Mouse (Mus musculus) heart, postnatal 0 days (tissue): ENCODE measurements around the gene Kansl1. TPM values are rescaled to one million over a fixed set of nuclear protein-coding genes. Genes with fewer than 3 reads are reported as not detected.
A peak's percentile ranks its signal among the peaks of the same experiment; 100 is the strongest.

Experiments
- ATAC-seq: fragments of 200-750 bp; cut with Nextera tagmentation; 2 replicates; pipeline ENCODE4 v1.8.0; 2017; ENCODE audit warnings: low read depth, moderate number of reproducible peaks, moderate library complexity; ENCODE audit not compliant: insufficient read depth
- DNase-seq: peaks from one replicate; pipeline ENCODE4 v3.0.0-alpha.2; 2016; ENCODE audit warnings: low spot score
- H3K27ac ChIP-seq: fragments of 300-500 bp; sonication (generic); 2 replicates; pipeline ENCODE4 v1.5.1; 2014; ENCODE audit warnings: low read depth, mild to moderate bottlenecking
- H3K27me3 ChIP-seq: fragments of 300-500 bp; sonication (generic); 2 replicates; pipeline ENCODE4 v1.6.1; 2014; ENCODE audit warnings: low read length, mixed read lengths; ENCODE audit not compliant: control insufficient read depth, insufficient read depth
- H3K36me3 ChIP-seq: fragments of 300-500 bp; sonication (generic); replicated peaks from 2 replicates; pipeline ENCODE4 v1.6.1; 2014; ENCODE audit warnings: low read length, mixed read lengths; ENCODE audit not compliant: control insufficient read depth, insufficient read depth
- H3K4me1 ChIP-seq: fragments of 300-500 bp; sonication (generic); 2 replicates; pipeline ENCODE4 v1.6.1; 2014; ENCODE audit warnings: antibody characterized with exemption; ENCODE audit not compliant: control insufficient read depth, insufficient read depth
- H3K4me2 ChIP-seq: fragments of 300-500 bp; sonication (generic); 2 replicates; pipeline ENCODE4 v1.6.1; 2014; ENCODE audit warnings: low read depth, mild to moderate bottlenecking, low read length, moderate library complexity
- H3K4me3 ChIP-seq: fragments of 300-500 bp; sonication (generic); 2 replicates; pipeline ENCODE4 v1.5.1; 2014; ENCODE audit warnings: low read depth, low read length
- H3K9ac ChIP-seq: fragments of 300-500 bp; sonication (generic); replicated peaks from 2 replicates; pipeline ENCODE4 v1.6.1; 2014; ENCODE audit warnings: low read depth, low read length, mixed read lengths
- H3K9me3 ChIP-seq: fragments of 300-500 bp; sonication (generic); replicated peaks from 2 replicates; pipeline ENCODE4 v1.6.1; 2016; ENCODE audit warnings: low read length; ENCODE audit not compliant: control insufficient read depth
- CTCF ChIP-seq: IDR thresholded peaks from 2 replicates; pipeline ENCODE4 v1.5.1; 2016; ENCODE audit warnings: antibody characterized with exemption, control low read depth, low read depth
- EP300 ChIP-seq: IDR thresholded peaks from 2 replicates; pipeline ENCODE4 v1.6.1; 2016; ENCODE audit warnings: antibody characterized with exemption, low read depth
- WGBS: fragments of 180-500 bp; shearing (Covaris S2); extraction: QIAGEN DNeasy Blood & Tissue Kit; methylation state at CpG from one replicate; pipeline ENCODE4 v1.1.7; 2014; 5-methylcytosine and 5-hydroxymethylcytosine counted together
- microRNA-seq: library from miRNA; unstranded; fragments of <30 nt; microRNA quantifications from one replicate; pipeline ENCODE4, GENCODE M21; 2016
- polyA plus RNA-seq: library from polyadenylated mRNA; unstranded; fragments of >200 nt; fragmentation: Nextera tagmentation; extraction: Ambion mirVana; gene quantifications from 2 replicates; pipeline ENCODE4 v1.2.1, GENCODE M21; 2015
- total RNA-seq: library from RNA; depleted of rRNA; stranded (reverse); fragments of >200 nt; gene quantifications from 2 replicates; pipeline ENCODE4 v1.2.3, GENCODE M21; 2014; ENCODE audit warnings: low replicate concordance; rRNA removed

Gene Kansl1
- total and polyA plus RNA-seq, 2 experiments from 2014 or later = 7.5 to 34.7 TPM

DNA sequence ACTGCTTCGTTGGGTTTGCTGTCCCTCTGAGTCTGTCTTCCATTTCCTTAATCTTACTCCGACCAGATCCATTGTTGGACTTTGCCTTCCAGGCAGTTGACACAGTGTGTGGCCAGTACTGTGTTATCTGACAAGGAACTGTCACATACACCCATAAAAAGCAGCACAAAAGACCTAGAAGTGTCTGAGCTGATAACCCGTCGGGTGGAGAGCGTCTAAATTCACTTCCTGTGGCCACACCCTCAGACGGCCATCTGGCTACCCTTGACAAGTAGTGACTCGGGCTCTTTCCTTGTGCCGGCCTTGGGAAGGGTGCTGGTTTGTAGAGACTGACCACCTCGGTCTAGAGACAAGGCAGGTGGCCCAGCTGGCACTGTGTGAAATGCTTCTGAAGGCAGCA is 175.4 kb downstream of the Kansl1 start:
- no peaks in the 10 kb centered on the region for H3K9me3 ChIP-seq
- TF ChIP-seq EP300 (no peak), CTCF (no peak)
- WGBS = 37% methylated on average over 9 of the region's 9 CpGs
- H3K9ac ChIP-seq = no peak overlapping the region
- no peak overlapping the region for H3K4me2 ChIP-seq
- no peak overlapping the region for H3K4me3 ChIP-seq
- ATAC-seq = no peak
- peaks cover 5% of the 10 kb centered on the region; the same call in 1 of the 2 replicates for H3K27me3 ChIP-seq
- H3K4me1 ChIP-seq = 0 out of 2 replicates have a peak, but pooled peaks cover 4% of the 10 kb centered on the region
- no peak for DNase-seq
- H3K27ac ChIP-seq = no peak overlapping the region
- H3K36me3 ChIP-seq = no peaks in the 10 kb centered on the region

DNA sequence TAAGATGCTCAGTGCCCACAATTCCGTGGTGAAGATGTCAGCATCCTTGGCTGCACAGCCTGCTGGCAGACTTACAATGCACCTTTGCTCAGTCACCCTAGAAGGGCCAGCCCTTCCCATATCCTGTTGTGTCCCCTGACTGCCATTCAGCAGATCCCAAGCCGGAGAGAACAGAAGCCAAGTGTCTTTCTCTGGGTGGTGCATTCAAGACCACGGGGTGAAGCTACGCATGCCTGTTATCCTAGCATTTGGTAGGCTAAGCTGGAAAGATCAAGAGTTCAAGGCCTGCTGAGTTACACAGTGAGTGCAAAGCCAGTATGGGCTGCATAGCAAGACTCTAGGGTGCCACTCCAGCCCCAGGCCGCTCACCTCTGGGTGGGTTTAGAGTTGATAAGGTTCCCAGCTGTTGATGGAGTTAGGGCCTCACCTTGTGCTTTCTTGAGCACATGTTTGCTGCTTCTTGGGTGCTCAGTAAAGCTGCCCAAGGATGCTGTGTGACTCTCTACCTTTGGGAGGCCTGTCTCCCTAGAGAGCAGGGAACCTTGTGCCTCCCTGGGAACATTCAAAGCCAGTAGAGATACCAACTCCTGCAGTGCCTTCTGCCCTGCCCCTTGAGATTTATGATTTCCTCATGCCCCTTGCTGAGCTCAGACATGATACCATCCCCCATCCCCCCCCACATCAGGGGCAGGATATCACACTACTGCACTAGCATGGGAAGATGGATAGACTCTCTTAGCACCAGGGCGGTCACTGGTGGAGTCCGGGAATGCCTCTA is 176.0 kb downstream of the Kansl1 start:
- H3K27ac ChIP-seq = no peak overlapping the region

DNA sequence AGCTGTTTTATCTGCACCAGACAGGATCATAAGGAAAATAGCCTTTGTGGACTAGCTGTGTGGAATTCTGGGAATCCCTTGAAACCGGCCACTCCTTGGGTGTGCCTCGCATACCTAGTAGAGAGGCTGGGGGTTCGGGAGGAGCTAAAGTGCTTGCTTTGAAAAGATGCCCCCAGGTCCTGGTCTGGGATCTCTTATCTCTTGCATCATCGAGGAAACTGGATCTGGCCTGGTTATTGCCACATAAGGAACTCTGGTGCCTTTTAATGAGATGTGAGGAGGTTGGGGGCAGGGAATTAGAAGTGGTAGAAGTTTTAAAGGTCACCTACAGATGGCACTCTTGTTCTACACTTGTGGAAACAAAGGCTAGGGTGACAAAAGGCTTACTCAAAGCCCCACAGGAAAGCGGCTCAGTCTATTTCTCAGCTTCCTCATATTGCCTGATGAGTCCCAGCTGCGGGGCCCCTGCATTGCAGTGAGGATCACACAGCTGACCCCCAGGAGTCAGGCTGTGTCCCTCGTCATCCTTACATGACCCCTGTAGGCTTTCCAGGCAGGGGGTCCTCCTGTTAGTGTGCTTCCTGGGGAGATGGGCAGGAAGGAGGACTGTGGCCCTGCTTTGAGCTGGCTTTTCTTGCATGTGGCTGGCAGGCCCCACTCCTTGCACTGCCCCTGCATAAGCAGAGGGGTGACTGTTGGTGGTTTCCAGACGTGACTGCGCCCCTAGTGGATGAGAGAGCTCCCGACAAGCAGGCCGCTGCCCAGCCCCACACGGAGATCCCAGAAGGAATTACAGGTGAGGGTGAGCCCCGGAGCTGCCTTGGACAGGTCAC is 179.2 kb downstream of the Kansl1 start:
- no peak overlapping the region for H3K4me2 ChIP-seq
- no peaks in the 10 kb centered on the region for H3K36me3 ChIP-seq
- H3K27ac ChIP-seq = no peak overlapping the region
- DNase-seq (peak; percentile 58), ATAC-seq (peak; percentile 62)
- no peak overlapping the region for H3K9ac ChIP-seq
- no peaks in the 10 kb centered on the region for H3K9me3 ChIP-seq
- H3K27me3 ChIP-seq = peaks cover 5% of the 10 kb centered on the region; the same call in 1 of the 2 replicates
- H3K4me1 ChIP-seq = no peaks in the 10 kb centered on the region
- 28% methylated on average over 13 of the region's 13 CpGs for WGBS
- no peak for TF ChIP-seq EP300
- peak; percentile 59 for TF ChIP-seq CTCF
- no peak overlapping the region for H3K4me3 ChIP-seq

More for the DNA sequence above, 176.0 kb downstream of the Kansl1 start:
- H3K4me2 ChIP-seq = no peak overlapping the region
- DNase-seq (no peak), ATAC-seq (no peak)
- 75% methylated on average over 7 of the region's 7 CpGs for WGBS
- no peaks in the 10 kb centered on the region for H3K36me3 ChIP-seq
- H3K4me3 ChIP-seq = no peak overlapping the region
- H3K27me3 ChIP-seq = peaks cover 5% of the 10 kb centered on the region; the same call in 1 of the 2 replicates
- 0 out of 2 replicates have a peak, but pooled peaks cover 4% of the 10 kb centered on the region for H3K4me1 ChIP-seq
- TF ChIP-seq EP300 = no peak
- no peaks in the 10 kb centered on the region for H3K9me3 ChIP-seq
- H3K9ac ChIP-seq = no peak overlapping the region

DNA sequence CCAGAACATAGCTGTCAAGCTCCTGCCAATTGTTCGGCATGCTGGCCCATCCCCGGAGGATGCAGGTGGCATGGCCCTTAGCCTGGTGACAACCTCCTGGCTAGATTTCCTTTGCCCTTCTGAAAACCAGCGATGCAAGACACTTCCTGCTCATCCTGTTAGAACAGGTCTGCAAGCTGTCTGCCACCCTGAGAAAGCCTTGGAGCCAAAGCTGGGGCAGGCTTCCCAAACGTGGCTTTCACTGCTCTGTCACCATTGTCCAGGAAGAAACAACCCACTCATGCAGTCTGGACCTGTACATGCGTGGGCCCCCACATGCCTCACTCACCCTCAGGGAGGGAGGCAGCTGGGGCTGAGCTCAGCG is 179.8 kb downstream of the Kansl1 start:
- WGBS = 51% methylated on average over 6 of the region's 6 CpGs
- no peak overlapping the region for H3K27ac ChIP-seq

DNA sequence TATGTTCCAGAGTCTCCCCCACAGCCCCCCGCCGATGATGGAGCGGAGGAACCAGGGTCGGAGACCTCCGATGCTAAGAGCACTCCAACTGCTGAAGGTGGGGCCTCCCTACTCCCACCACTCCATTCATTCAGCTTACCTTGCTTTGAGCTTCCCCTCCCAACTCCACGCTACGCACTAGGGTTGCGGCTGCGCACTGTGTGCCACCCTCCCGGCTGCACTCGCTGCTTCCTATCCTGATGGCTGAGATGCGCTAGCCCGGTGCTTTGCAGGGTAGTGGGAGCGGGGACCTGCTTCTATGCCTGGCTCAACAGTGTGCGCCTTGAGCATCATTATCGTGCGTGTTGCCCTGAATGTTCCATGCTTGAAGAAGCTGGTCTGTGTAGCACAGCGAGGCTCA is 181.5 kb downstream of the Kansl1 start:
- ATAC-seq (no peak), DNase-seq (no peak)
- Histone ChIP-seq H3K4me1 (no peaks in the 10 kb centered on the region), H3K27ac (no peak overlapping the region), H3K27me3 (peaks cover 5% of the 10 kb centered on the region; the same call in 1 of the 2 replicates), H3K36me3 (no peaks in the 10 kb centered on the region), H3K4me3 (no peak overlapping the region), H3K4me2 (no peak overlapping the region), H3K9me3 (no peaks in the 10 kb centered on the region), H3K9ac (no peak overlapping the region)
- TF ChIP-seq CTCF (no peak), EP300 (no peak)
- 93% methylated on average over 18 of the region's 18 CpGs for WGBS

More for the DNA sequence above, 179.8 kb downstream of the Kansl1 start:
- TF ChIP-seq EP300 (no peak), CTCF (no peak)
- DNase-seq (no peak), ATAC-seq (no peak)
- no peak overlapping the region for H3K4me3 ChIP-seq
- H3K4me1 ChIP-seq = no peaks in the 10 kb centered on the region
- no peaks in the 10 kb centered on the region for H3K36me3 ChIP-seq
- H3K27me3 ChIP-seq = peaks cover 5% of the 10 kb centered on the region; the same call in 1 of the 2 replicates
- H3K9ac ChIP-seq = no peak overlapping the region
- H3K9me3 ChIP-seq = no peaks in the 10 kb centered on the region
- H3K4me2 ChIP-seq = no peak overlapping the region

Small RNA genes lying within 50 kb of the gene (microRNA-seq; reads per million reads assigned to microRNA genes)
- not detected for gene Gm47315

Other genes with a start within 250 kb of the Kansl1 start
- gene Mapt, start 237.5 kb downstream of the Kansl1 start, total RNA-seq = 0.23 and 0.31 TPM in 2 replicates
- gene Mapt, start 237.5 kb downstream of the Kansl1 start, polyA plus RNA-seq = 0.34 and 0.63 TPM in 2 replicates
- 16.6 and 18.3 TPM in 2 replicates for gene Cdc27, start 81.8 kb upstream of the Kansl1 start, total RNA-seq
- gene Cdc27, start 81.8 kb upstream of the Kansl1 start, polyA plus RNA-seq = 19.6 and 20.5 TPM in 2 replicates
- 758 and 991 TPM in 2 replicates for gene Myl4, start 81.8 kb upstream of the Kansl1 start, total RNA-seq
- gene Myl4, start 81.8 kb upstream of the Kansl1 start, polyA plus RNA-seq = 1,182 and 1,364 TPM in 2 replicates
- gene Itgb3, start 139.1 kb upstream of the Kansl1 start, total RNA-seq = 5.2 and 16.4 TPM in 2 replicates
- gene Itgb3, start 139.1 kb upstream of the Kansl1 start, polyA plus RNA-seq = 1.6 and 1.7 TPM in 2 replicates
- gene Gm11639, start 216.8 kb upstream of the Kansl1 start, total RNA-seq = not detected in 2 replicates
- under 0.01 and 0.01 TPM in 2 replicates for gene Gm11639, start 216.8 kb upstream of the Kansl1 start, polyA plus RNA-seq